Mouse (Mus musculus) olfactory bulb, adult 2 months (tissue): ENCODE measurements at regions not wholly inside any gene's neighbourhood (a gene's known extent, or its start where the extent isn't known, plus 50 kb on each side); places are given as distances from the start of the nearest gene placed in this dataset.
"Not testable (repeated sequence)": the region's sequence is repeated elsewhere in the genome, so short reads cannot be mapped to it uniquely, and the experiment has no call there.

Source experiments
- H3K27ac ChIP-seq: fragments of 200-500 bp; 2 replicates; pipeline ENCODE4 v1.5.1; 2012; ENCODE audit warnings: low read depth, low read length; ENCODE audit not compliant: insufficient read depth
- H3K4me1 ChIP-seq: fragments of 200-500 bp; 2 replicates; pipeline ENCODE4 v1.6.1; 2012; ENCODE audit warnings: low read length; ENCODE audit not compliant: control insufficient read depth, insufficient read depth
- H3K4me3 ChIP-seq: fragments of 200-500 bp; 2 replicates; pipeline ENCODE4 v1.5.1; 2012; ENCODE audit warnings: mild to moderate bottlenecking, low read depth, low read length, moderate library complexity; ENCODE audit not compliant: insufficient read depth
- CTCF ChIP-seq: fragments of 200-500 bp; IDR thresholded peaks from 2 replicates; pipeline ENCODE4 v1.5.1; 2012; ENCODE audit warnings: low read depth, mild to moderate bottlenecking, low read length, moderate library complexity; ENCODE audit not compliant: insufficient read depth
- POLR2A ChIP-seq: fragments of 200-500 bp; IDR thresholded peaks from 2 replicates; pipeline ENCODE4 v1.6.1; 2012; ENCODE audit warnings: mild to moderate bottlenecking, low read depth, low read length, moderate library complexity; ENCODE audit not compliant: insufficient read depth
- WGBS: fragments of 180-500 bp; shearing (Covaris S2); methylation state at CpG from one replicate; pipeline ENCODE4 v1.1.7; 2018; 5-methylcytosine and 5-hydroxymethylcytosine counted together

DNA sequence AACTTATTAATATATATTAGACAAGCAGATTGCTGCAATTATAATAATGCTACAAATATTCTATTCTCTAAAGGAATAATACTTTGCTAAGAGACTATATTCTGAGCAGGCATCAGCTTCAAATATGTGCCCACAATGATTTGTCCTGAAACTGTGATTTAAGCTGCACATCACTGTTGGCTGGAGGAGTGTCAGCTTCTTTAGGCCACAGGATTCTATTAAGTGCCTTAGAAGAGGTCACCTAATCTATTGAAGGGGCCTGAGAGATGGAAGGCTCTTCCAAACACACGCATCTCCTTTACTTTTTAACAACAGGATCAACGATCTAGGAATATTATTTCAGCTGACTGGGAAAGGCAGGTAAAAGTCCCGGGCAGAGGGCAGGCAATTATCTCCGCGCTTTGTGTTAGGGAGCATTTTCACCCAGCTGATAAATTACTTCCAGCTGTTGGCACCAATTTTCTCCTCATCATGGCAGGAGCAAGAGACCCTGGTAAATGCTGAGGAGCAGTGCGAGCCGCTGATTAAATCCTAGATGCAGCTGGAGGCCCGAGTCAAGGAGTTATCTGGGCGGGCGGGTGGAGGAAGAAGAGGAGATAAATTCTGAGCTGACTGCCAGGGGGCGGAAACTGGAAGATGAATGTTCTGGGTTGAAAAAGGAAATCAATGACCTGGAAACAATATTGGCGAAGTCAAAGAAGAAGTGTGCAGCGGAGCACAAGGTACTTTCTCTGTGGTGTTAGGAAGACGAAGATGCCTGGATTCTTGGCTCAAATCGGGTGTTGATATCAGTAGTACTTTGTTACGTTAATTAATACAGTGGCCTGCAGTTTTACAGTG lies 290.9 kb upstream of the Ift57 start:
- TF ChIP-seq POLR2A, result no peak
- no peak for TF ChIP-seq CTCF
- no peak overlapping the region for H3K27ac ChIP-seq
- H3K4me3 ChIP-seq, result no peak overlapping the region
- no peaks in the 10 kb centered on the region for H3K4me1 ChIP-seq
- 29% methylated on average over 16 of the region's 16 CpGs for WGBS

DNA sequence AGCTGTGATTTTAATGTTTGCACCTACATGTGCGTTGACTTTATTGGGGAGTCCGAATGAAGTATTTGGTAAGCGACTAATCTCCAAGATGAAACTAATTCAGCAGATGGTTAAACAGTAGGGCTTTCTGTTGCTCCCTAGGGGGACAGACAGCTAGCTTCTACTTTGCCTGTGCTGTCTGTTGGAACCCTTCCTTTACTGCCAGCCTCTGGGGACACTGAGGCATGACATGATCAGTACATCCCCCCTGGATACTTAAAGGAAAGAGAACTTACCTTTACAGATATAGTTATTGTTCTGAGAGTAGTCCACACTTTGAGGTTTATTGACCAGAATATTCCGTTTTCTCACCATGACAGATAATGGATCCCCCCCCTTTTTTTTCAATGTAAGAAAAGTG lies 289.8 kb upstream of the Ift57 start:
- TF ChIP-seq CTCF (no peak), POLR2A (no peak)
- H3K27ac ChIP-seq, result no peak overlapping the region
- WGBS, result 93% methylated on average over 4 of the region's 4 CpGs
- no peak overlapping the region for H3K4me3 ChIP-seq
- H3K4me1 ChIP-seq, result no peaks in the 10 kb centered on the region

DNA sequence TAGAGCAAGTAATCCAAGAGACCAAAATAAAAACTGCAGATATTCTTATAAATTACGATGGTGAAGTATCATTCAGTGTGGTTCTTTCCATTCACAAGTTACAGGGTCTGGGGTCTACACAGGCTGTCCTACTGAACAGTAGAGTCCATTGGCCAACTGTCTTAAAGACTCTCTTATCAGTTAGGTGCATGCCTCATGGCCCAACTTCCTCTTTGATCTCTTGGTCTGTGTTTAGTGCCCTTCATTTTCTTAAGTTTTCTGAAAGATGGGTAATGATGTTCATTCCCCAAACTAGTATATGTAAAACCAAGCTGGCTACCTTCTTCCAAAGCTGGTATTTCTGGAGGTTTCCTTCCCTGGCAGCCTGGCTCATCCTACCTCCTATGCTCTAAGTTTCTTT lies 268.7 kb upstream of the Ift57 start:
- no peak overlapping the region for H3K4me3 ChIP-seq
- H3K27ac ChIP-seq, result no peak overlapping the region
- no peaks in the 10 kb centered on the region for H3K4me1 ChIP-seq
- TF ChIP-seq CTCF, result no peak
- no peak for TF ChIP-seq POLR2A
- 100% methylated on average over 1 of the region's 1 CpGs for WGBS

DNA sequence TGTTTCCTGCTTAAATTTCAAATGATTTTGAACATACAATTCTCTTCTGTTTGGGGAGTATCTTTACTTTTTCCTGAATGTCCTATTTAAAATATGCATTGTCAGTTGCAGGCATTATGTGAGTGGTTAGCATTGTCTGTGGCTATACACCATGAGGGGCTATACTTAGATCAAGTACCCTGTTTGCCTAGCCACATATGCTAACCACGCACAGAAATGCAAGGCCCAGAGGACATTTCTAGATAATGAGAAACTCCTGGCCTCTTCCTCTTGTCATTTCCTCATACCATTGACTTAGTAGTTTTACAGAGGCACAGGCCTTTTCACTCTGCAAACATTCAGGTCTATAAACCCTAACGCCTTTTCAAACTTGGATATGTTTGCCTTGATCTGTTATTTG lies 267.1 kb upstream of the Ift57 start:
- no peak overlapping the region for H3K4me3 ChIP-seq
- WGBS, result 90% methylated on average over 2 of the region's 2 CpGs
- H3K4me1 ChIP-seq, result no peaks in the 10 kb centered on the region
- no peak overlapping the region for H3K27ac ChIP-seq
- no peak for TF ChIP-seq POLR2A
- no peak for TF ChIP-seq CTCF

DNA sequence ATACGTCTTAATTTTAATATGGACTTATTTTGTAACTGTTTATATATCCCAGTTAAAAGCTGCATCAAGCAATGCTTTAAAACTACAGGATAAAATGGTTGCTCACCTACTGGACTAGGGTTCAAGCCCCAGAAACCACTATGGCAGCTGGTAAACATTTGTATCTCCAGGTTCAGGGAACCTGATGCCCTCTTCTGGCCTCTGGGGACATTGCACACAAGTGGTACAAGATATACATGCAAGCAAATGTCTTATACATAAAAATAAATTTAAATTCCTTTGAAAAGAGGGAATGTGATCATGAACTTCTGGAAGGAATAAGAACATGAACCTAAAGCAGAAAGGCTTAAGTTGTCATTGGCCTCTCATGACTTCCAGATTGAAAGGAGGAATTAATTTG lies 257.8 kb upstream of the Ift57 start:
- WGBS, result 79% methylated on average over 1 of the region's 1 CpGs
- H3K4me3 ChIP-seq, result no peak overlapping the region
- TF ChIP-seq CTCF (no peak), POLR2A (no peak)
- H3K27ac ChIP-seq, result no peak overlapping the region
- no peaks in the 10 kb centered on the region for H3K4me1 ChIP-seq

DNA sequence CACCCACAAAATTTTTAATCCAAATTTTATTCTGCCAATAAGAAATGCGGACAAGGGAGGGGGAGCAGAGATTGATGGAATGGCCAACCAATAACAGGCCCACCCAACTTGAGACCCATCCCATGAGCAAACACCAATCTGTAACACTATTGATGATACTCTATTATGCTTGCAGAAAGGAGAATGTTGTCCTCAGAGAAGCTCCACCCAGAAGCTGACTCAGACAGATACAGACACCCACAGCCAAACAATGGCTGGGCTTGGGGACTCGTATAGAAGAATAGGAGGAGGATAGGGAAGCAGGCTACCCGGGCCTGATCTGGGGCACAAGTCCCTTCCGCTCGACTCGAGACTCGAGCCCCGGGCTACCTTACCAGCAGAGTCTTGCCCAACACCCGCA lies 251.7 kb upstream of the Ift57 start:
- not testable (repeated sequence) for H3K4me1 ChIP-seq, H3K4me3 ChIP-seq, H3K27ac ChIP-seq
- WGBS, result 87% methylated on average over 8 of the region's 9 CpGs

DNA sequence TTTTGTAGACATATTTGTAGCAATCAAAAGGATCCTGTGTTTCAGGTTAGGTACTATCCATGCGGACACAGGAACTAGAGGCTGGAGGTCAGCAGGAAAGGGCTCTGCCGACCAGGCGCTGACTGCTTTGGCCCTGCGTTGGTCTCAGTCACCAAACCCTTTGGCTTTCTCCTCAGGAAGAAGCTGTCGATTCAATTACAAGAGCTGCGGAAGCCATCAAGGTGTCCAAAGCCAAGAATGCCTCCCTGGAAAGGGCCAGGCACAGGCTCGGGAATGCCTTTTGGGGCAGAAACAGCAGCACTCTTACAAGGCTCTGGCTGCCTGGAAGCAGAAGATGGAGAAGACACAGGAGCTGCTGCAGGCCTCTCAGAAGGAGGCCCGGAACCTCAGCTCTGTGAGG lies 205.2 kb upstream of the Ift57 start:
- 92% methylated on average over 8 of the region's 8 CpGs for WGBS
- Histone ChIP-seq H3K4me1 (no peaks in the 10 kb centered on the region), H3K27ac (no peak overlapping the region), H3K4me3 (no peak overlapping the region)
- TF ChIP-seq POLR2A, result no peak

DNA sequence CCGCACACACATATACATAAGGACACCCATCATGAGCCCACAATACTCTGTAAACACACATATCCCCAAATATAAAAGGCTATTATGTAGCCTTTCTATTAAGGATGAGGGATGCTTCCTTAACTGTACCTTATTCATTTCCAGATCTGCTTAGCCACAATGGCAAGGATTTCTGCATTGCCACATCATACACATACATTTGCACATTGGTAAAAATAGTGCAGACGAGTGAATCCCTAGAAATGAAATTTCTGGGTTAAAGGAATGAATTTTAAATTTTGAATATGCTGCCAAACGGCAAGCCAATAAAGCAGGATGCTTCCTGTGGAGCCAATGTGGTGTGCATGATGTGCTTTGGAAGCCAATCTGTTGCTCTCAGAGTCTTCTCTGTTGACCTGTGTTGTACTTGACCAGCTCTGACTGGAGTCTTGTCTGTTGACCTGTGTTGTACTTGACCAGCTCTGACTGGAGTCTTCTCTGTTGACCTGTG lies 201.5 kb upstream of the Ift57 start:
- no peaks in the 10 kb centered on the region for H3K4me1 ChIP-seq
- H3K4me3 ChIP-seq, result no peak overlapping the region
- TF ChIP-seq POLR2A (no peak), CTCF (no peak)
- WGBS, result 86% methylated on average over 3 of the region's 3 CpGs
- H3K27ac ChIP-seq, result no peak overlapping the region

DNA sequence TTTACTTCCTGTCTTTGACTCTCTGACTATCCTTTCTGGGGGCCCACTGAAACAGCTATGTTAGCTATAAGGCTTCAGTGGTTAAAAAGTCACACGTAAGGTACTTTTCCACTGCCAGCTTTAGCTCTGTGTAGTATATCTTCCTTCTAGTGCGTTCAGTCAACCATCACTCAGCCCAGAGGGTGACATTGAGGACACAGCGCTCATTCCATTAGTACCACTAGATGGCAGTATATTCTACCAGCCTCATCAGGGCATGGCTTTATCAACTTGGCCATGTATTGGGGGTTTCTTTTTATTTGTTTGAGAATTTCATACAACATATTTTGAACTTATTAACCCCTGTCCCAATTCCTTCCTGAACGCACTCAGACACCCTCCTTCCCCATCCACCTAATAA lies 198.2 kb upstream of the Ift57 start:
- no peak overlapping the region for H3K4me3 ChIP-seq
- TF ChIP-seq CTCF (no peak), POLR2A (no peak)
- H3K4me1 ChIP-seq, result peaks cover 5% of the 10 kb centered on the region; the same call in 1 of the 2 replicates
- WGBS, result 42% methylated on average over 4 of the region's 4 CpGs
- no peak overlapping the region for H3K27ac ChIP-seq
